Mouse (Mus musculus): Measurements from ENCODE around the gene Zfp316.

The Zfp316 gene

DNA sequence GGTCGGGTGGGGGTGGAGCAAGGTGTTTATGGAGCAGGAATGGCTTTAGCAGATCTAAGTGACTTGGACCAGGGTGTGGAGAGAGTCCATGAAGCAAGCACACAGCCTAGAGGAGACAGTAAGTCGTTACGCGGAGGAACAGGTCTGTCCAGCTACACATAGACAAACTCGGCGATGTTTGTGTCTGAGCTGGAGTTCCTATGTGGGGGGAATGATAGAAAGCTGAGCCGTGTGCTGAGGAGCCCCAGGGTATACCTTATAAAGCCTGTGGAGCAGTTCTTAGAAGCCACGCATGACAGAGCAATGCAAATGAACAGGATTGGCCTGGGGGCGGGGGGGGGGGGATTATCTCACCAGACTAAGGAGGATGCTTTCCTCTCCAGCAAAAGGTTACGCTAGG is 9.4 kb upstream of the Zfp316 start:
- DNase-seq = no peak

DNA sequence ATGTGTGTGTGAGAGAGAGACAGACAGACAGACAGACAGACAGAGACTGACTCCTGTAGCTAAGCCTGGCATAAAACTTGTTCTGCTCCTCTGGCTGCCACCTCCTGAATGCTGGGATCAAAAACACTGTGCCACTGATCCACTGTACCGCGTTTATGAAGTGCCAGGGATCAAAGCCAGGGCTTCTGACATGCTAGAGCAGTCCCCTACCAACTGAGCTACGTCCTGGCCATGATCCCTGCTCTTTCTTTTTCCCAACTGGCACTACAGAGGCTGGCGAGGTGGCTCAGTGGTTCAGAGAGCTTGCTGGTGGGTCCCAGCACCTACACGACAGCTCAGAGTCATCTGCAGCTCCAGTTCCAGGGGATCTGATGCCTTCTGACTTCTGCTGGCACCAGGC is 5.9 kb upstream of the Zfp316 start:
- peak; percentile 56 to 61 for DNase-seq

DNA sequence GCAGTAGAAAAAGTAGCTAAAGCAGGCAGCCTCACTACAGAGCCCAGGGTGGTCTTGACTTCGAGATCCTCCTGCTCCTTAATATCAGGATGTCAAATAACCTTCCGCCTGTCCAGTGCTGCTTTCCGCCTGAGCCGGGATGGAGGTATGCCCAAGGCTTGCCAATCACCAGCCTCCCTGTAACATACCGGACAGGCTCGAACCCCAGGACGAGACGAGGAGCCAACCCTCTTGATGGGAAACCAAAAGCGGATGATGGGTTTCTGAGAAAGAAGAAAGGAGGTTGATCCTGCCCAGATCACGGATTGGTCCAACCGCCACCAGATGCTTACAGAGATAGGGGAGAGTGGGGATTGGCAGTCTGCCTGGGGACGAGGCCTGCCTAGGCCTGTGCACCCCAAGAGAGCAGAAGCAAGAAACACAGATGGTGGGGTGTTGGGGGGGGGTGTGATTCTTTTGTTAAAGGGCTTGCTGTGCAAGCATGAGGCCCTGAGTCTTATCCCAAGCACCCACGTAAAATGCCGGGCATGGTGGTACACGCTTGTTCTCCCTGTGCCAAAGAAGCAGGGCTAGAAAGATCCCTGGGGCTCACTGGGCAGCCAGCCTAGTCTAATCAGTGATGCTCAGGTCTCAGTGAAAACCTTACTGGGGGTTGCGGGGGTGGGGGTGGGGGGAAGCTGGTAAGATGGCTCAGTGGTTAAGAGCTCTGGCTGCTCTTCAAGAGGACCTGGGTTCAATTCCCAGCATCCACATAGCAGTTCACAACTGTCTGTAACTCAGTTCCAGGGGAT is 2.9 kb upstream of the Zfp316 start:
- DNase-seq = peak; percentile 79 to 86

DNA sequence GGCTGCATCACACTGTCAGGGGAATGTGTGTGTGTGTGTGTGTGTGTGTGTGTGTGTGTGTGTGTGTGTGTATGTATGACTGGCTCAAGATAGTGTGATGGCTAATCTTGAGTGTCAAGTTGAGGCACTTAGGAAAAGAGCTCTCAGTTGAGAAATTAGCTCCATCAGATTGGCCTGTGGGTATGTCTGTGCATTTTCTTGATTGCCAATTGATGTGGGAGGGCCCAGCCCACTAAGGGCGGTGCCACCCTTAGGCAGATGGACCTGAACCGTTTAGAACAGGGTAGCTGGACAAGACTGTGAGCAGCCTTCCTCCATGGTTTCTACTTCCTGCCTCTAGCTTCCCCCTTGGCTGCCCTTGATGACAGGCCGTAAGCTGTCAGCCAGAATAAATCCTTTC is 2.3 kb upstream of the Zfp316 start:
- DNase-seq = no peak

DNA sequence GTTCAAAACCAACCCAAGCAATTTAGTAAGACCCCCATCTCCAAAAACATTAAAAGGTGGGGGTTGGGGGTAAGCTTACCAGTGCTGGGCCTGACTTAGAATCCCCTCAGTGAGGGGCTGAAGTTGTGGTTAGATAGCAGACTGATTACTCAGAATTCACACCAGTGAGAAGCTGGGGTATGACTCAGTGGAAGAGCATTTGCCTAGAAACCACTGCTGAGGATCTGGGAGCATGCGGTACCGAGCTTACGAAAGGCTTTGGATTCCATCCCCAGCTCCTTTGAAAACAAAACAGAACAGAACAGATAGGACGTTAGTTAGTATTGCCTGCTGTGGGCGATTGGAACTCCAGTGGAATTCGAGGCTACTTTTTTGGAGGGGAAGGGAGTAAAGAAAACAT is 1.8 kb upstream of the Zfp316 start:
- DNase-seq = peak in 1 of 2 experiments; percentile 2

DNA sequence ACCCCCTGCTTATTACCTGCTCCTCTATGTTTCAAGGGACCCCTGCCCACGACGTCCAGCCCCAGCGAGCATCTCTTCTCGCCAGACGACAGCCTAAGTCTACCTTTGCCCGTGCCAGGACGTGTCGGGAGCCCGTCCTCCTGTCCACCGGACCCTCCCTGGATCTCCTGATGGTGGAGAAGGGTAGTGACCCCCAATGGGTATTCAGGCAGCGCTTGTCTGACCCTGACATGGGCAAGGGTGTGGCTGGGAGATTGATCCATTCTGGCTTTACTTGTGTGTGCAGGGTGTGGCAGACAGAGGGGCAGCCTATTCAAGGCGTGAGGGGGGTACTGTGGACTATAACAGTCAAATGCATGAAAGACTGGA is 313 bp upstream of the Zfp316 start:
- DNase-seq = no peak

DNA sequence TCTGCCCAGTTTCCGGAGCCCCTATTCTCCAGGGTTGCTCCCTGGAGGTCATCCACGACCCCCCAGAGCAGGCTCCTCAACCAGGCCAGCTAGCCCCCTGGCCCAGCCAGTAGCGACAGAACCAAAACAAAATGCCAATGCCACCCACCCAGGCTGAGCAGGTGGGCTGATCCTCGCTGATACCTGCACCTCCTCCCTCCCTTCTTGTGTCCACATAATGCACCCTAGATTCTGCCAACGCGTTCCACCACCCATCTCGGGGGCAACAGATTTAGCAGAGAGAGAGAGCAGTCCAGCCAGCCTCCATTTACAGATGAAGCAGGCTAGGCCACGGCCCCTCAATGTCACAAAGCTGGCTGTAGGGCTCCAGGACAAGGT is 848 bp downstream of the Zfp316 start:
- no peak for DNase-seq

DNA sequence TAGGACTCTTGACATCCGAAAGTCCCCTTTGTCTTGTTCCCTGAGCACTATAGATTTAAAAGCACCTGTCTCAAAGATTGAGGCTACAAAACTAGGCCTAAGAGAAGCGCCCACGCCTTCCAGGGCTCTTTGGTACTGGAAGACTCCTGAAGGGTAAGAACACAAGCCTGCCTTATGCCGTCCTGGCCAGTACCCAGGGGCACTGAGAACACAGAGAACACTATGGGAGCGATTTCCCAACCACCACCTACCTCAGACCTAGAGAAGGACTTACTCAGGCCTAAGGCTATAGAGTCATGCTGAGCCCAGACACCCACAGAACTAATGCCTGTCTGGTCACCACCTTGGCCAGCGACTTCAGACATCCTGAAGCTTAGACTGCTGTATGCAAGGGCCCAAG is 3.0 kb downstream of the Zfp316 start:
- no peak for DNase-seq

DNA sequence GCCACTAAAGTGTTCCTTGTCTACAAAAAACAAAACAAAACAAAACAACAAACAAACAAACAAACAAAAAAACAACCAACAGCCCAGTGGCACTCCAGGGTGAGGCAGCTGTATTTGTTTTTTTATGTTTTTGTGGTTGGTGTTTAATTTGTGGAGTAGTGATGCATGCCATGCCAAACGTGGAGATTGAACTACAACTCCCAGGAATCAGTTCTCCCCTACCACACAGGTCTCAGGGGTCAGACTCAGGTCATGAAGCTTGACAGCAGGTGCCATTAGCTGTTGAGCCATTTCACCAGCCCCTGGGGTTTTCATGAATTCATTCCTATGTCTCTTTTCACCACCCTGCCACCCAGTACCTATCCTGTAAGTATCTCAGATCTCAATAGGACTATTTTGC is 4.4 kb downstream of the Zfp316 start:
- no peak for DNase-seq

DNA sequence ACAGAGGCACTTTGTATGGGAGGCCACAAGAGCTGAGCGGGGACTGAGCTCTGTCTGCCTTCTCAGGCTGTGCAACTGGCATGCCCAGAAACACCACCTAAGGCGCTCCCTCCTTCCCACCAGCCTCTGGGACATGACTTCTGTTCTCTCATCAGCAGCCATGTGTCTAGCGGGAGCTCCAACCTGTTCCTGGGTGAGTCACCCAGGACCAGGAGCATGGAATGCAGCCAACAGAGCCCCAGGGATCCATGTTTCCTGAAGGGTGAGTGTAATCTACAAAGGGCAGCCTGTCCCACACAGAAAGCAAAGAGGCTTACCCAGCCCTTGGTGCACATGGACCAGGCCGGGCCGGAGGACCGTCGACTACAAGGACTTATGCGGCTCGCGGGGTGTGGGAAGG is 5.1 kb downstream of the Zfp316 start:
- DNase-seq = peak in 1 of 2 experiments; percentile 41

DNA sequence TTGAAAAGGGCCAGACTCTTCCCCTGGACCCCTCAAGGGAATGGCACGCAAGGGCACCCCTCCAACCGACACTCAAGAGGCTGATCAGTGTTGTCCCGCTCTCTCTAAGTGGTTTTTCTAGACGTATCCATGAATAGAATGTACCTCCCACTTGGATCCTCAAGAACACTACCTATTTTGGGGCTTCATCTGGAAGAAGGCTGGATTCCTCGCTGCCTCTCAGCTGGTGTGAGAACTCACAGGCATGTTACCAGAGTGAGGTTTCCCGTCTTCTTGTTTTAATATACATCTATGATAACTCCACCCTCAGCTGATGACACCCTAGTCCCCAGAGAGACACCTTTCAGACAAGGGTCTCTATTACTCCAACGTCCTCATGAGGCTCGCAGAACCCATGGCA is 8.2 kb downstream of the Zfp316 start:
- DNase-seq = no peak

DNA sequence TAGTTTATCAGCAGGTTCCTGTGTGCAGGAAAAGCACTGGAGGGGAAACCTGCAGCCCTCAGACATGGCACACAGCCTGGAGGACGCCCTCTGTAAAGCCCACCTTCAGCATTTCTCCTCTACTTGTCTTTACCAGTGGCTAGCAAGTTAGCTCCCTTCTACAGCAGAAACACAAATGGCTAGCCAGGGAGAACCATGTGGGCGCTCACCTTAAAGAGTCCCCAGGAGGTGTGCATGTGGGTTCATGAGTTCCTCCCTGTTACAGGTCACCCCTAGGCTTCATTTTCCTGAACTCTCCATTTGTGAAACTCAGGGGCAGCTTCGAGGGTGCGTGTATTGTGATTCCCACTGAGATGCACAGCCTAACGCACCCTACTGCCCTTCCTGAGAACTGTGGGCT is 14.0 kb downstream of the Zfp316 start:
- DNase-seq = no peak

DNA sequence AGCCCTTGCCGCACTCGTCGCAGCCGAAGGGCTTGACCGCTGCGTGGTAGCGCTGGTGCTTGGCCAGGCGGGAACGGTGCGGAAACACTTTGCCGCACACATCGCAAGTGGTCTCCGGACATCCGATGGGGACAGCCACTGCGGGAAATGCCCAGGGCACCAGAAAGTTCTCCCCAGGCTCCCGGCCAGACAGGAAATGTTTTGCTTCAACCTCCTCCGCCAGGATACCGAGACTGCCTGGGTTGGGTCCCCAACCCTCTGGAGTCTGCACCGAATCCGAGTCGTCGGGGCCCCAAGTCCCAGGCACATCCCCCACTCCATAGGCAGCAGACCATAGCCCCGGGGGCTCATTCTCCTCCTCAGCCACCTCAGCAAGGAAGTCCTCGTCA is 14.7 kb downstream of the Zfp316 start:
- DNase-seq = no peak

DNA sequence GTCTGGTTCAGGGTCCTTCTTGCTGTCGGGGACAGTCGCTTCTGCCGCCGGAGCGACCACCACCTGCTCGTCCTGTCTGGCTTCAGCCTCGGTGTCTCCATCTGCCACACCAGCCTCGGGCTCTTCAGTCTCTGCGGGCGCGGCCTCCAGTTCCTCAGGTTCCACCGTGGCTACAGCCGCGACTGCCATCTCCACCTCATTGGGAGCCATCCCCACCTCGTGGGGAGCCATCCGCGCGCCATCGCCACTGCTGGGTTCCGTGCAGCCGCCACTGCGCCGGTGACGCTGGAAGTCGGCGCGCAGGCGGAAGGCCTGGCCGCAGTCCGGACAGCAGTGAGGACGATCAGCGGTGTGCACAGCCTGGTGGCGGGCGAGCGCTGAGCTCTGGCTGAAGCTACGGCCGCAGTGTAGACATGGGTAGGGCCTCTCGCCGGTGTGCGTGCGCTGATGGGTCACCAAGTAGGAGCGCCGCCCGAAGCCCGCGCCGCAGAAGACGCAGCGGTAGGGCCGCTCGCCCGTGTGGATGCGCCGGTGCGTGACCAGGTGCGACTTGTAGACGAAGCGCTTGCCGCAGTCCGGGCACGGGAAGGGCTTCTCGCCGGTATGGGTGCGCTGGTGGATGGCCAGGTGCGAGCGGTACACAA is 15.2 kb downstream of the Zfp316 start:
- peak; percentile 71 to 75 for DNase-seq

DNA sequence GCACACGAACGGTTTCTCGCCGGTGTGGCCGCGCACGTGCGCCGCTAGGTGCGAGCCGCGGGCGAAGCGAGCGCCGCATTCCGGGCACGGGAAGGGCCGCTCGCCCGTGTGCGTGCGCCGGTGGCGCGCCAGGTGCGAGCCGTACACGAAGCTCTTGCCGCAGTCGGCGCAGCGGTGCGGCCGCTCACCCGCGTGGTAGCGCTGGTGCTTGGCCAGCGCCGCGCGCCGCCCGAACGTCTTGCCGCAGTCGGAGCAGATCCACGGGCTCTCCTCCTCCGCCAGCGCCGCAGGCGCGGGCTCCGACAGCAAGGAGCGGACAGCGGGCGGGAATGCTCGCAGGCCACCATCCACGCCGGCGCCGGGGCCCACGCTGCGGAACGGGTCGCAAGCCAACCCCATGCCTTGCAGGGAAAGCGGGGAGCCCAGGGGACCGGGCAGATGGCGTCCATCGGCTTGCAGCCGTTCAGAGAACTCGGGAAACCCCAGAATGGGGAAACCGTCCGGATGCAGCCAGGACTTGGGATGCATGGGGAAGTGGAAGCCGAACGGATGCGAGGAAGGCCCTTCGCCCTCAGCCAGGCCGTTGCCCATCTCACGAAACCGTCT is 15.8 kb downstream of the Zfp316 start:
- DNase-seq = peak; percentile 79 to 80

DNA sequence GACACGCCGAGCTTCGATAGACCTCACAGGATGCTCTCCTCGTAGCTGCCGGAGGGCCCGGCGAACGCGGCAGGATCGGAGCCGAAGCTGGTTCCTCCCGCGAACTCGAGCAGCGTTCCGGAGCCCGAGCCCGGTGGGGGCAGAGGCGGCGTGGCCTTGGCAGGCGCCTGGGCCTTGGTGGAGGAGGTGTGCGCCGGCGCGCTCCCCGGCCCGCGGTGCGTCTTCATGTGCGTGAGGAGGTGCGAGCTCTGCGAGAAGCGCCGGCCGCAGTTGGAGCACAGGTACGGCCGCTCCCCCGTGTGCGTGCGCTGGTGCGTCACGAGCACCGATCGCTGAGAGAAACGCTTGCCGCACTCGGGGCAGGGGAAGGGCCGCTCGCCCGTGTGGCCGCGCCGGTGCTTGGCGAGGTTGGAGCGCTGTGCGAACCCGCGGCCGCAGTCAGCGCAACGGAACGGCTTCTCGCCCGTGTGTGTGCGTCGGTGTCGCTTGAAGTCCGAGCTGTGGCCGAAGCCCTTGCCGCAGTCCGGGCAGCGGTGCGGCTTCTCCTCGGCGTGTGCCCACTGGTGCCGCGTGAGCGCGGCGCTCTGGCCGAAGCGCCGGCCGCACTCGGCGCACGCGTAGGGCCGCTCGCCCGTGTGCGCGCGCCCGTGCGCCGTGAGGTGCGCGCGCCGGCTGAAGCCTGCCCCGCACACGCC is 16.5 kb downstream of the Zfp316 start:
- peak; percentile 68 to 70 for DNase-seq

DNA sequence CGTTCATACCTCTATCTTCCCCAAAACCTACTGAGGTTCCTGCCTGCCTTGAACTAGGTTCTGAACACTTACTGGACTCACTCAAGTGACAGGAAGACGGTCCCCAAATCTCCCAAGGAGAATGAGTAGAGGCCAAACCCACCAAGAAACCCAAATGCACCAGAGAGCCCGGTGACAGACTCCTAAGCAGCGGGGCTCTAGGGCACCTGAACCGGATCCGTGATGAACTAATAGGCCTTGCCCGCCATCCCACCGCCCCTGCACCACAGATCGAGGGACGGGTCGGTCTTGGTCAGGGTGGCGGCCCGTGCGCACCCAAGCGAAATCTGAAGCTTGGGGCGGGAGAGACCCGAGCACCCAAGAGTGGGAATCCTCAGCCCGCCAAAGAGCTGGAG is 17.0 kb downstream of the Zfp316 start:
- DNase-seq = no peak

DNA sequence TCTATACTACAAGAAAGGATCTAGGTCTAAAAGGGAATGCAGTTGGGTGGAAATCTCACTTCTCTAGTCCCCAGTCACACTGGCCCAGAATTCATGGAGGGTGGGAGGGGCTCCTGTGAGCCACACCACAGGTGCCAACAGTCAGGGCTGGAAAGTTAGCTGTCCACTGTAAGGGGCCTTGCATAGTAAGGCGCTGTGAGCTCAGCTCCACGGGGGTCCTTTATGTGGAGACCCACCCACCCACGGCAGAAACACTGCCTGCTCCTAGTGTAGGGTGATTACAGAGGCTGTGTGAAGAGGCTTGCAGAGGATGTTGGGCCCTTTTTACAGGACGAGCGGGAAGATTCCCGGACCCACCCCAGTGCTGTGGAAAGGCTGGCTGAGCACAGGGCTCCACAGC is 17.8 kb downstream of the Zfp316 start:
- no peak for DNase-seq

DNA sequence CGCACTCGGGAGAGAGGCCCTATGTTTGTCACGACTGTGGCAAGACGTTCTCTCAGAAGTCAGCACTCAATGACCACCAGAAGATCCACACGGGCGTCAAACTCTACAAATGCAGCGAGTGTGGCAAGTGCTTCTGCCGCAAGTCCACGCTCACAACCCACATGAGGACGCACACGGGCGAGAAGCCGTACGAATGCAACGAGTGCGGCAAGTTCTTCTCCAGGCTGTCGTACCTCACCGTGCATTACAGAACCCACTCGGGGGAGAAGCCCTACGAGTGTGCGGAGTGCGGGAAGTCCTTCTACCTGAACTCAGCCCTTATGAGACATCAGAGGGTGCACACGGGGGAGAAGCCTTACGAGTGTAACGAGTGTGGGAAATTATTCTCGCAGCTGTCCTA is 24.9 kb downstream of the Zfp316 start:
- no peak for DNase-seq

DNA sequence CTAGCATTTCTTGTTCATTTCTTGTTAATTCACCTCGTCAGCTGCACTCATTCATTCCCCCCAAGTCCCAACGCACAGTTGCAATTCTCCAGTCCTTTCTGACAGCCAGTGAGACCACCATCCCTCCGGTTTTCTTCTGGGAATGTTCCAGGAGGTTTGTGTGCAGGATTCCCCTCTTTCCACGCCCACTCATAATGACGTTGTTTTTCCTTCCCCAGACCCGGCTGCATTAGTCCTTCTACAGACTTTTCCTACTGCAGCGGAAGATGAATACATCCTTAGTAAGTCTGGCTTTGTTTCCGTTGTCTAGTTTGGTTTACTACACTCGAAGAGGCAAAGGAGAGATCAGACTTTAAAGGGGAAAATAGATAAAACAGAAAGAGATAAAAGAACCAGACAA is 33.8 kb downstream of the Zfp316 start:
- DNase-seq = no peak

DNA sequence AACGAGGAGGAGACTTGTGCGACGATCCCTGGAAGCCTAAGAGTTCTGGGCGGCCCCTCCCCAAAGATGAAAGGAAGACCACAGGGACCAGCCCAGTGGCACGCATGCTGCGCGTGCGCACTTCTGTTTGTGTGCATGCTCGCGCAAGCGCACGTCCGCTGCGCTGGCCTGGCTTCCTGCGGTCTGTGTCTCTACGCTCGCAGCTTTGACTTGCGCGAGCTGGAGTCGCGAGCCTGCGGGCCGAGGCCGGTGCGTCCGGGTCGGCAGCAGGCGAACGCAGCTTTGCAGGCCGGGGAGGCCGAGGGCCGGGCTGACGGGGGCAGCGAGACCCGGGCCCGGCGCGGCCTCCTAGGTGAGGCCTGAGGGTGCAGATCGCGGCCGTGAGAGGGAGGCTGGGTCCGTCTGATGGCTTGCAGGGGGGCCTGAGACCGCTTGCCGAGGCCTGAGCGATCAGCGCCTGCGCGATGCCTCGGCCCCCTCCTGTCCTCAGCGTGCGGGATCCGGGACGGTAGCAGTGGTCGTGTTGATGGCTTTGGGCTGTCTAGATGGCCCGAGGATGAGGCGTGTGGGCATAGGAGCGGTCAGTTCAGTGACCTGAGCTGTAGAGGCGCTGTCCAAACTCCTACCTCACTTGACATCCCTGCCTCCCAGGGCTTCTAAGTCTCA is 34.7 kb downstream of the Zfp316 start, which contains the start of gene Zfp12:
Zfp12 (plus strand) TSS at position 136 of the 666 bp plus-strand sequence.
- DNase-seq = peak; percentile 95 to 97

DNA sequence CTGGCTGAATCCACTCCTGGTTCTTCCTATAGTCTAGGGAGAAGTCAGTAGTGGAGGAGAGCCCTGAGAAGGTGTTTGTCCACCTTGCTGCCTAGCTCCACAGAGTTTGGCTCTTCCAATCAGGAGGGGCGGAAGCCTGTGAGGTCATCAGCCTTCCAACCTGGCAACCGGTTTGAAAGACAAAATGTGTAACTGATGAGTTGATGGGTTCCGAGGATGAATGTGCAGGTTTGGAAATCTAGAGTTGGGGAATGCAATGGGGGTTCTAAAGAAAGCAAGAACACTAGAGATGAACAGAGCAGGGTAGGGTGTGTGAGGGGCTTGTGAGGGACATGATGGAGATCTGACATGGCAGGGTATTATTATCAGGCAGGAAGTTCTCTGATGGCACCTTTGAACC is 43.0 kb downstream of the Zfp316 start, which contains the start of gene Spdye4a:
Spdye4a (minus strand) TSS at position 101 of the 400 bp plus-strand sequence.
- DNase-seq = no peak

DNA sequence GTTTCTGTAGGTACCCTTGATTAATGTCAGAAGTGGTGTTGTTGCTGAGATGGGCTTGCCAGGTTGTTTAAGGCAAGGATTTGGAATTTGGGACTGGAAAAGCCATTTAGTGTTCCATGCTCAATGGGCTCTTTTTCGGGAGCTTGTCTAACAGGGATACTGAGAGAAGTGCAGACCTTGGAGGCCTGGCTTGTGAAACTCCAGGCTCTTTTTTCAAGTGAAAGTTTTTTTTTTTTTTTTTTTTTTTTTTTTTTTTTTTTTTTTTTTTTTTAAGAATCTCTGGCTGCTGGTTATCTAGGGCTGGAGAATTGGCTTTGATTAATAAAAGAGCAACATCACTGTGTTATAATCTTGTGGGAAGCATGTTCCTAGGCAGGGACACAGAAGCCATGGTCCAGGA is 47.5 kb downstream of the Zfp316 start:
- DNase-seq = no peak

Data from cerebellum, postnatal 10 days (tissue).